Mouse (Mus musculus): ENCODE measurements around the gene Tent4b. TPM values are rescaled to one million over a fixed set of nuclear protein-coding genes. Genes with fewer than 3 reads are reported as not detected.

The Tent4b gene
- 77.4 TPM for total RNA-seq (2023)

DNA sequence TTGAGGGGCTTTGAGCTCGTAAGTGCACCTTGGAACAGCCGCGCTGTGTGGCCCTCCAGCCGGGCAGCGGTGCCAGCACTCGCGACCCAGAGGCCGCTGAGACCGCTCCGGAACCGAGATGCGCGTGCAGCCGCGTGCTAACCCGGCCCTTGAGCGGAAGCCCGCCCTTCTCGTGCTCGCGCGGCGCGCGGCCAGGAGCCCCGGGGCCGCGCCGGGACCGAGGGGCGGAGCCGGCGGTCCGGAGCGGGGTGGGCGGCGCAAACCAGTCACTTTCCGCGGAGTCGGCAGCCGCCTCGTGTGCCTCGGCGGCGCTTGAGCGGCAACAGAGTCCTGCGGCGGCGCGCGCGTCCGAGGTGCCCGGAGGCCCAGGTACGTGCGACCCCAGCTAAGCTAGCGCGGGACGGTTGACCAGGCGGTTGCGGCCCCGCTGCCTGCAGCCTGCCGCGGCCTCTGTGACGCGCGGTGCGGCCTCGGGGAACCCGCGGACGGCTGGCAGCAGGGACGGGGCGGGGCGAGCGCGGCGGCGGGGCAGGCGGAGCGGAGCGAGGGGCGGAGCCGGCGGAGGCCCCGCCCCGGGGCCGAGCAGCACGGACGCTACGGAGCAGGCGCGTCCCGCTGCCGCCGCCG, at the start of gene Tent4b:
Gene Tent4b, plus strand, starts transcription at position 269 of the 627 bp plus-strand sequence.

GRCm38 (mm10) chr8:88272231-88273050, 73.4 kb downstream of the Tent4b start, which contains the start of gene Adcy7:
TSS of gene Adcy7 (plus strand) at chr8:88272403.

Other genes with a start within 250 kb of the Tent4b start
- 0.27 TPM for gene Zfp423, start 239.6 kb upstream of the Tent4b start, total RNA-seq (2023)
- 29.0 TPM for gene Cnep1r1, start 80.4 kb upstream of the Tent4b start, total RNA-seq (2023)
- gene Heatr3, start 61.4 kb upstream of the Tent4b start, total RNA-seq (2023), result 34.6 TPM
- gene Adcy7, start 73.2 kb downstream of the Tent4b start, total RNA-seq (2023), result 191 TPM
- gene Brd7, start 163.0 kb downstream of the Tent4b start, total RNA-seq (2023), result 72.2 TPM